ENCODE assay signal across 16 mouse cellular contexts in genomic region chr10:122705457-122705856, GRCm38 (mm10).
"Had no signal": no experiment of that assay in that cellular context is flagged by ENCODE, and none has a peak within 500 bp of the region (broad histone marks: within the 10 kb centered on the region; RNA-seq: fewer than 3 reads in every experiment).

No protein-coding gene starts in this region.

- H3K27ac ChIP-seq: liver, embryonic 13.5 days; midbrain, embryonic 12.5 days; neural tube, embryonic 12.5 days; neural tube, embryonic 15.5 days; stomach, postnatal 0 days had no signal

- H3K9me3 ChIP-seq: liver, embryonic 13.5 days; midbrain, embryonic 12.5 days; neural tube, embryonic 12.5 days; neural tube, embryonic 15.5 days had no signal

- DNase-seq: kidney, postnatal 14 days; kidney, postnatal 4 days; liver, embryonic 13.5 days; lung, adult 2 months; lung, postnatal 14 days; lung, postnatal 4 days; right cerebral cortex, adult 18-20 months; right cerebral cortex, postnatal 14 days; right cerebral cortex, postnatal 4 days; thymus, adult 2 months; thymus, postnatal 14 days; thymus, postnatal 4 days had no signal

- H3K4me2 ChIP-seq: liver, embryonic 13.5 days; midbrain, embryonic 12.5 days; neural tube, embryonic 12.5 days; neural tube, embryonic 15.5 days had no signal

- H3K27me3 ChIP-seq: liver, embryonic 13.5 days; midbrain, embryonic 12.5 days; neural tube, embryonic 12.5 days; neural tube, embryonic 15.5 days had no signal

- H3K4me3 ChIP-seq: liver, embryonic 13.5 days; midbrain, embryonic 12.5 days; neural tube, embryonic 12.5 days; neural tube, embryonic 15.5 days had no signal

- H3K36me3 ChIP-seq: liver, embryonic 13.5 days; midbrain, embryonic 12.5 days; neural tube, embryonic 12.5 days; neural tube, embryonic 15.5 days had no signal

- H3K9ac ChIP-seq: liver, embryonic 13.5 days; midbrain, embryonic 12.5 days; neural tube, embryonic 12.5 days; neural tube, embryonic 15.5 days had no signal

- H3K4me1 ChIP-seq: liver, embryonic 13.5 days had no signal
